5 mouse cellular contexts compared by ENCODE assay signal in genomic region chr10:89670371-89670770, GRCm38 (mm10). TPM values are rescaled to one million over a fixed set of nuclear protein-coding genes. Genes with fewer than 3 reads are reported as not detected.
"Had no signal": no experiment of that assay in that cellular context is flagged by ENCODE, and none has a peak within 500 bp of the region (broad histone marks: within the 10 kb centered on the region; RNA-seq: fewer than 3 reads in every experiment).

No protein-coding gene starts in this region.

RNA-seq across cellular contexts. Expression of gene Slc17a8, which starts 49.3 kb away (rescaled TPM):
- polyA plus RNA-seq: small intestine, adult 2 months; spleen, adult 2 months; stomach, embryonic 14.5 days; stomach, embryonic 15.5 days; stomach, postnatal 0 days had no signal
